8 mouse cellular contexts compared by ENCODE assay signal in the genomic region with DNA sequence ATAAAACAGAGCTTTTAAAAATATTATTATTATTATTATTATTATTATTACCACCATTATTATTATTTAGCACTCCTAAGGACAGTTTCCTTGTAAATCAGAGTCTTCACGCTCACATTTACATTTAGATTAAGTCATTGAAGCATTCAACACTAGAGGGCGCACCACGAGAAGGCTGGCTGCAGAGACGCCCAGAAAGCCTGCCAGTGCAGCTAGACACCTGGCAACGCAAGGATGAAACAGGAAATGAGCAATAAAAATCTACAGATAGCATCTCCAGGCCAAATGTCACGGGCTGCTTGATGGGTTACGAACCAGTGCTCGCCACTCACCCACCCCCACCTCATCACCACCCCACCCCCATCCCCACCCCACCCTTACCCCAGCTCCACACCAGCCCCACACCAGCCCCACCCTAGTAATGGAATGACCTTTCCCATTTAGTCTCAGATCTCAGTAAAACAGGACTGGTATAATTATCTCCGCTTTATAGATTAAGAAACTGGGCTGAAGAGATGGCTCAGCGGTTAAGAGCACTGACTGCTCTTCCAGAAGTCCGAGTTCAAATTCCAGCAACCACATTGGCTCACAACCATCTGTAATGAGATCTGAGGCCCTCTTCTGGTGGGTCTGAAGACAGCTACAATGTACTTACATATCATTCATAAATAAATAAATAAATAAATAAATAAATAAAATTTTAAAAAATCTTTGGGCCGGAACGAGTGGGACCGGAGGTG. TPM values are rescaled to one million over a fixed set of nuclear protein-coding genes. Genes with fewer than 3 reads are reported as not detected.
A peak's percentile ranks its signal among the peaks of the same experiment; 100 is the strongest.
DNase-seq lines count a peak whose midpoint lies in the region; ATAC-seq and TF ChIP-seq lines count a peak whose summit lies in the region.

No protein-coding gene starts in this region.

- H3K9ac ChIP-seq in heart, adult 2 months (ENCODE audit: low read depth, low read length) = no peak overlapping the region
- H3K9ac ChIP-seq in limb, embryonic 11.5 days (ENCODE audit: low read length) = no peak overlapping the region
- no peak overlapping the region for H3K9ac ChIP-seq in stomach, embryonic 16.5 days (ENCODE audit: low read length)

- no peak overlapping the region for H3K4me2 ChIP-seq in limb, embryonic 11.5 days (ENCODE audit: low read depth, severe bottlenecking)
- H3K4me2 ChIP-seq in stomach, embryonic 16.5 days (ENCODE audit: low read depth, low read length) = no peak overlapping the region

- H3K79me3 ChIP-seq in C2C12 (ENCODE audit: low read depth) = no peaks in the 10 kb centered on the region

- TF ChIP-seq CTCF in C2C12 (IDR thresholded peaks at IDR 0.05; ENCODE audit: control insufficient read depth, insufficient read depth, insufficient read length) = peak; percentile 37
- peak; percentile 78 for TF ChIP-seq CTCF in heart, adult 2 months (IDR thresholded peaks at IDR 0.05)
- peak; percentile 92 for TF ChIP-seq CTCF in kidney, adult 2 months (conservative IDR thresholded peaks at IDR 0.05; ENCODE audit: insufficient read depth, insufficient read length, low read depth, low read length)

- no peaks in the 10 kb centered on the region for H3K9me3 ChIP-seq in limb, embryonic 11.5 days (ENCODE audit: control insufficient read depth, low read length)
- H3K9me3 ChIP-seq in stomach, embryonic 16.5 days (replicated peaks; ENCODE audit: control insufficient read depth, low read length) = no peaks in the 10 kb centered on the region

- no peak overlapping the region for H3K27ac ChIP-seq in heart, adult 2 months
- H3K27ac ChIP-seq in kidney, adult 2 months (ENCODE audit: insufficient read depth, low read depth, low read length) = no peak overlapping the region
- H3K27ac ChIP-seq in limb, embryonic 11.5 days (replicated peaks; ENCODE audit: low read depth, low read length) = no peak overlapping the region
- no peak overlapping the region for H3K27ac ChIP-seq in stomach, embryonic 16.5 days (ENCODE audit: low read length)

- intact Hi-C loops in heart, adult 2 months (cut with DNase I) = loop anchor here (1.0 kb wide), 2 partner anchors 14 to 183 kb away; a partner anchor contains a TSS

- H3K79me2 ChIP-seq in C2C12 (ENCODE audit: control insufficient read depth, insufficient read depth) = no peaks in the 10 kb centered on the region
- no peaks in the 10 kb centered on the region for H3K79me2 ChIP-seq in heart, adult 2 months (replicated peaks; ENCODE audit: control insufficient read depth, insufficient read depth, low read length)

- DNase-seq in adrenal gland, postnatal 14 days = peak; percentile 88
- peak; percentile 80 for DNase-seq in embryo, embryonic 9.5 days (ENCODE audit: extremely low spot score)
- DNase-seq in heart, adult 2 months = peak; percentile 69 to 75
- DNase-seq in kidney, adult 2 months = peak; percentile 85
- peak; percentile 85 for DNase-seq in limb, embryonic 11.5 days (ENCODE audit: low spot score)
- peak; percentile 71 for DNase-seq in neural tube, embryonic 10.5 days (ENCODE audit: extremely low spot score, low spot score)

- H3K36me3 ChIP-seq in C2C12 (ENCODE audit: control insufficient read depth, insufficient read depth) = no peaks in the 10 kb centered on the region
- H3K36me3 ChIP-seq in heart, adult 2 months (ENCODE audit: control insufficient read depth, insufficient read depth, low read length) = no peaks in the 10 kb centered on the region
- H3K36me3 ChIP-seq in kidney, adult 2 months (ENCODE audit: control insufficient read depth, insufficient read depth, low read length) = no peaks in the 10 kb centered on the region
- no peaks in the 10 kb centered on the region for H3K36me3 ChIP-seq in limb, embryonic 11.5 days (ENCODE audit: control insufficient read depth, insufficient read depth, low read length)
- H3K36me3 ChIP-seq in stomach, embryonic 16.5 days (ENCODE audit: control insufficient read depth, insufficient read depth, low read length) = no peaks in the 10 kb centered on the region

- WGBS in heart, adult 2 months = 25% methylated on average over 14 of the region's 14 CpGs
- WGBS in kidney, adult 2 months = 17% methylated on average over 14 of the region's 14 CpGs
- 26% methylated on average over 14 of the region's 14 CpGs for WGBS in limb, embryonic 11.5 days
- 24% methylated on average over 14 of the region's 14 CpGs for WGBS in stomach, embryonic 16.5 days

- peak; percentile 75 for TF ChIP-seq EP300 in heart, adult 2 months (IDR thresholded peaks at IDR 0.05; ENCODE audit: insufficient read depth, low read depth, low read length)

- TF ChIP-seq POLR2A in heart, adult 2 months (IDR thresholded peaks at IDR 0.05; ENCODE audit: insufficient read depth, low read depth, low read length) = no peak
- no peak for TF ChIP-seq POLR2A in kidney, adult 2 months (IDR thresholded peaks at IDR 0.05; ENCODE audit: low read depth, low read length)

- no peaks in the 10 kb centered on the region for H3K27me3 ChIP-seq in C2C12 (ENCODE audit: control insufficient read depth, insufficient read depth, insufficient read length)
- no peaks in the 10 kb centered on the region for H3K27me3 ChIP-seq in heart, adult 2 months (ENCODE audit: control insufficient read depth, insufficient read depth, low read length)
- no peaks in the 10 kb centered on the region for H3K27me3 ChIP-seq in kidney, adult 2 months (replicated peaks; ENCODE audit: control insufficient read depth, insufficient read depth, low read length)
- no peaks in the 10 kb centered on the region for H3K27me3 ChIP-seq in limb, embryonic 11.5 days (ENCODE audit: control insufficient read depth, insufficient read depth, low read length)
- no peaks in the 10 kb centered on the region for H3K27me3 ChIP-seq in stomach, embryonic 16.5 days (ENCODE audit: control insufficient read depth, insufficient read depth, low read length)

- H3K4me3 ChIP-seq in C2C12 (ENCODE audit: insufficient read depth, poor library complexity, severe bottlenecking) = no peak overlapping the region
- H3K4me3 ChIP-seq in heart, adult 2 months = no peak overlapping the region
- no peak overlapping the region for H3K4me3 ChIP-seq in kidney, adult 2 months (ENCODE audit: insufficient read depth, low read depth, low read length)
- H3K4me3 ChIP-seq in limb, embryonic 11.5 days (ENCODE audit: low read depth, low read length) = no peak overlapping the region
- H3K4me3 ChIP-seq in stomach, embryonic 16.5 days (replicated peaks; ENCODE audit: low read length) = no peak overlapping the region

- no peaks in the 10 kb centered on the region for H3K4me1 ChIP-seq in heart, adult 2 months (ENCODE audit: control insufficient read depth, insufficient read depth, low read length)
- H3K4me1 ChIP-seq in kidney, adult 2 months (ENCODE audit: control insufficient read depth, insufficient read depth, low read length) = no peaks in the 10 kb centered on the region
- H3K4me1 ChIP-seq in limb, embryonic 11.5 days (ENCODE audit: control insufficient read depth, insufficient read depth, low read length) = 0 out of 2 replicates have a peak, but pooled peaks cover 3% of the 10 kb centered on the region
- no peaks in the 10 kb centered on the region for H3K4me1 ChIP-seq in stomach, embryonic 16.5 days (ENCODE audit: control insufficient read depth, insufficient read depth, low read length)

- no peak for ATAC-seq in limb, embryonic 11.5 days (ENCODE audit: insufficient number of reproducible peaks, low FRiP score, low TSS enrichment, low read depth)
- ATAC-seq in stomach, embryonic 16.5 days (ENCODE audit: insufficient read depth, low FRiP score) = peak; percentile 41; the same call in 1 of the 2 replicates

- no peak overlapping the region for H3ac ChIP-seq in C2C12 (ENCODE audit: control insufficient read depth, insufficient read length, low read depth)

TF ChIP-seq in C2C12, 6 proteins besides CTCF, POLR2A, EP300 and RAD21:
- TF ChIP-seq MYOD1 (IDR thresholded peaks at IDR 0.05; ENCODE audit: control insufficient read depth, insufficient read length, low read depth) (peak; percentile 42), USF1 (IDR thresholded peaks at IDR 0.05; ENCODE audit: low read depth) (no peak), MAX (IDR thresholded peaks at IDR 0.05) (peak; percentile 29)
TF ChIP-seq in C2C12: peak in this region for 2.

RNA-seq across cellular contexts. Expression of a gene that starts 14.7 kb away (rescaled TPM):
- polyA plus RNA-seq in C2C12 (2012; fragmentation: generic; extraction: Trizol) = 21.1 TPM
- total RNA-seq in adrenal gland, postnatal 14 days (2021) = 85.6 and 87.9 TPM in 2 replicates
- 1 to 10 TPM; 8.0 to 8.8 TPM for total RNA-seq in heart, adult 2 months (2021)
- polyA plus RNA-seq in heart, adult 2 months (2012; rRNA removed) = 4.3 and 5.2 TPM in 2 replicates
- 34.4 and 35.4 TPM in 2 replicates for polyA plus RNA-seq in kidney, adult 2 months (2012; rRNA removed)
- 18.3 and 21.4 TPM in 2 replicates for polyA plus RNA-seq in limb, embryonic 11.5 days (2014; fragmentation: Nextera tagmentation; extraction: Ambion mirVana)
- polyA plus RNA-seq in stomach, embryonic 16.5 days (2015; fragmentation: Nextera tagmentation; extraction: Ambion mirVana) = 8.8 and 9.7 TPM in 2 replicates

Comparison
In these comparisons a context has a peak if more than half of its experiments do, and no peak if none do; other contexts are left out.
1. CTCF ChIP-seq: peak in every context shown above with its lines; median percentile 92 in kidney, adult 2 months; 78 in heart, adult 2 months; 37 in C2C12.